Mouse (Mus musculus) liver, embryonic 14.5 days (tissue): Measurements from ENCODE around the gene 2310057J18Rik. TPM values are rescaled to one million over a fixed set of nuclear protein-coding genes. Genes with fewer than 3 reads are reported as not detected.
"Not testable (repeated sequence)": the region's sequence is repeated elsewhere in the genome, so short reads cannot be mapped to it uniquely, and the experiment has no call there.

Source experiments
- ATAC-seq: fragments of 200-750 bp; cut with Nextera tagmentation; 2 replicates; pipeline ENCODE4 v1.8.0; 2017; ENCODE audit warnings: moderate number of reproducible peaks, mild to moderate bottlenecking, moderate library complexity; ENCODE audit not compliant: insufficient read depth
- DNase-seq, 3 experiments: peaks; one replicate each; pipeline ENCODE4 v3.0.0-alpha.2; 2012 to 2013; ENCODE audit warnings: low read depth in 3 of 3, low spot score in 3 of 3
- H3K27ac ChIP-seq: fragments of 300-500 bp; sonication (generic); 2 replicates; pipeline ENCODE4 v1.5.1; 2014; ENCODE audit warnings: moderate library complexity, mild to moderate bottlenecking, control low read depth, inconsistent platforms
- H3K27me3 ChIP-seq: fragments of 300-500 bp; sonication (generic); 2 replicates; pipeline ENCODE4 v1.6.1; 2014; ENCODE audit warnings: mild to moderate bottlenecking, low read length, moderate library complexity; ENCODE audit not compliant: control insufficient read depth, insufficient read depth
- H3K36me3 ChIP-seq: fragments of 300-500 bp; sonication (generic); replicated peaks from 2 replicates; pipeline ENCODE4 v1.6.1; 2014; ENCODE audit warnings: low read depth; ENCODE audit not compliant: control insufficient read depth, insufficient read depth
- H3K4me1 ChIP-seq, 2 experiments: fragments of 200-500 bp in 1 of 2; fragments of 300-500 bp in 1 of 2; sonication (generic) in 1 of 2; replicated peaks; 2 replicates each; pipeline ENCODE4 v1.6.1; 2012 to 2014; ENCODE audit warnings: antibody characterized with exemption in 1 of 2, inconsistent platforms in 1 of 2, low read length in 1 of 2; ENCODE audit not compliant: control insufficient read depth in 2 of 2, insufficient read depth in 2 of 2
- H3K4me2 ChIP-seq: fragments of 300-500 bp; sonication (generic); 2 replicates; pipeline ENCODE4 v1.6.1; 2014; ENCODE audit warnings: low read depth, mild to moderate bottlenecking, control low read depth, moderate library complexity
- H3K4me3 ChIP-seq, 2 experiments: fragments of 200-500 bp in 1 of 2; fragments of 300-500 bp in 1 of 2; sonication (generic) in 1 of 2; 2 replicates each; pipeline ENCODE4 v1.5.1; 2012 to 2014; ENCODE audit warnings: low read depth in 2 of 2, low read length in 2 of 2, mild to moderate bottlenecking in 2 of 2, control low read depth in 1 of 2, inconsistent platforms in 1 of 2, moderate library complexity in 1 of 2; ENCODE audit not compliant: insufficient read depth in 1 of 2
- H3K9ac ChIP-seq: fragments of 300-500 bp; sonication (generic); replicated peaks from 2 replicates; pipeline ENCODE4 v1.6.1; 2014; ENCODE audit warnings: mild to moderate bottlenecking, control low read depth, moderate library complexity
- H3K9me3 ChIP-seq: fragments of 300-500 bp; sonication (generic); 2 replicates; pipeline ENCODE4 v1.6.1; 2016; ENCODE audit warnings: low read length, mixed read lengths; ENCODE audit not compliant: control insufficient read depth
- CTCF ChIP-seq: IDR thresholded peaks from 2 replicates; pipeline ENCODE4 v1.5.1; 2016; ENCODE audit warnings: antibody characterized with exemption, low read depth, control low read depth
- EP300 ChIP-seq: IDR thresholded peaks from 2 replicates; pipeline ENCODE4 v1.6.1; 2016; ENCODE audit warnings: antibody characterized with exemption, low read depth
- WGBS: fragments of 180-500 bp; shearing (Covaris S2); extraction: QIAGEN DNeasy Blood & Tissue Kit; methylation state at CpG from one replicate; pipeline ENCODE4 v1.1.7; 2014; ENCODE audit not compliant: insufficient replicate concordance; 5-methylcytosine and 5-hydroxymethylcytosine counted together
- polyA plus RNA-seq, 2 experiments: library from polyadenylated mRNA; depleted of rRNA in 1 of 2; stranded (reverse) in 1 of 2; unstranded in 1 of 2; fragments of >200 nt; fragmentation: Nextera tagmentation in 1 of 2; extraction: Ambion mirVana in 1 of 2; gene quantifications; 2 replicates each; pipeline versions ENCODE4 v1.2.1 to v1.2.3; 2012 to 2014

Gene 2310057J18Rik
- not detected in 2 replicates for polyA plus RNA-seq (2012; rRNA removed)
- polyA plus RNA-seq (2014; fragmentation: Nextera tagmentation; extraction: Ambion mirVana) = not detected in 2 replicates

- no peak for DNase-seq
- H3K27ac ChIP-seq = no peak within 1 kb of the TSS
- no peaks in the 10 kb centered on the region for H3K4me1 ChIP-seq
- TF ChIP-seq EP300 (no peak), CTCF (no peak)
- no peaks in the 10 kb centered on the region for H3K27me3 ChIP-seq
- no peaks in the 10 kb centered on the region for H3K9me3 ChIP-seq
- ATAC-seq = no peak
- H3K9ac ChIP-seq = no peak within 1 kb of the TSS
- H3K4me2 ChIP-seq = no peak within 1 kb of the TSS
- H3K4me3 ChIP-seq = no peak within 1 kb of the TSS
- no peaks in the 10 kb centered on the region for H3K36me3 ChIP-seq
- WGBS = 56% methylated on average over 3 of the region's 3 CpGs
Measured at GRCm38 (mm10) chr10:28986203-28986602, at the start of gene 2310057J18Rik. Gene 2310057J18Rik (minus strand): TSS chr10:28986303.

GRCm38 (mm10) chr10:29029960-29030359 lies 43.9 kb upstream of the 2310057J18Rik start:
- H3K36me3 ChIP-seq, H3K4me3 ChIP-seq, H3K9me3 ChIP-seq, H3K4me1 ChIP-seq, DNase-seq, H3K4me2 ChIP-seq, H3K9ac ChIP-seq, H3K27me3 ChIP-seq, ATAC-seq, H3K27ac ChIP-seq: not testable (repeated sequence)
- 74% methylated on average over 10 of the region's 20 CpGs for WGBS

GRCm38 (mm10) chr10:29019496-29020270 lies 33.6 kb upstream of the 2310057J18Rik start:
- H3K4me2 ChIP-seq = no peak overlapping the region
- H3K27ac ChIP-seq = no peak overlapping the region
- H3K27me3 ChIP-seq = no peaks in the 10 kb centered on the region
- no peak overlapping the region for H3K4me3 ChIP-seq
- WGBS = 55% methylated on average over 7 of the region's 7 CpGs
- no peaks in the 10 kb centered on the region for H3K36me3 ChIP-seq
- no peak overlapping the region for H3K9ac ChIP-seq
- no peaks in the 10 kb centered on the region for H3K4me1 ChIP-seq
- ATAC-seq (no peak), DNase-seq (no peak)
- TF ChIP-seq CTCF = no peak
- TF ChIP-seq EP300 = no peak
- no peaks in the 10 kb centered on the region for H3K9me3 ChIP-seq

GRCm38 (mm10) chr10:28997776-28998175 lies 11.7 kb upstream of the 2310057J18Rik start:
- Histone ChIP-seq H3K27ac (no peak overlapping the region), H3K36me3 (no peaks in the 10 kb centered on the region), H3K9me3 (no peaks in the 10 kb centered on the region), H3K27me3 (no peaks in the 10 kb centered on the region), H3K4me1 (no peaks in the 10 kb centered on the region), H3K4me3 (no peak overlapping the region), H3K4me2 (no peak overlapping the region), H3K9ac (no peak overlapping the region)
- ATAC-seq (no peak), DNase-seq (no peak)
- no peak for TF ChIP-seq EP300
- TF ChIP-seq CTCF = no peak

GRCm38 (mm10) chr10:28988990-28989389 lies 2.9 kb upstream of the 2310057J18Rik start:
- WGBS = 45% methylated on average over 2 of the region's 2 CpGs
- no peak overlapping the region for H3K4me2 ChIP-seq
- H3K9ac ChIP-seq = no peak overlapping the region
- no peaks in the 10 kb centered on the region for H3K4me1 ChIP-seq
- DNase-seq = no peak
- no peak overlapping the region for H3K4me3 ChIP-seq
- TF ChIP-seq EP300 = no peak
- TF ChIP-seq CTCF = no peak
- no peaks in the 10 kb centered on the region for H3K36me3 ChIP-seq
- no peak overlapping the region for H3K27ac ChIP-seq
- no peaks in the 10 kb centered on the region for H3K27me3 ChIP-seq
- no peak for ATAC-seq
- no peaks in the 10 kb centered on the region for H3K9me3 ChIP-seq
